Mouse (Mus musculus): Measurements from ENCODE around the gene Cnot6l. TPM values are rescaled to one million over a fixed set of nuclear protein-coding genes. Genes with fewer than 3 reads are reported as not detected.

Cnot6l gene
- polyA plus RNA-seq, 1 experiment from 2014 or later: 20.4 TPM

GRCm38 (mm10) chr5:96039188-96039840, 124.7 kb downstream of the Cnot6l start:
- Histone ChIP-seq H3K9ac (no peak overlapping the region), H3K4me1 (peaks cover 9% of the 10 kb centered on the region; the same call in 1 of the 2 replicates), H3K27ac (no peak overlapping the region), H3K9me3 (no peaks in the 10 kb centered on the region), H3K27me3 (no peaks in the 10 kb centered on the region), H3K4me3 (no peak overlapping the region), H3K36me3 (no peaks in the 10 kb centered on the region), H3K4me2 (no peak overlapping the region)
- no peak for ATAC-seq (ENCODE audit: insufficient number of reproducible peaks, insufficient read depth, low FRiP score, low TSS enrichment, low read depth)
- WGBS: 77% methylated on average over 5 of the region's 5 CpGs

- Histone ChIP-seq H3K27ac (no peak overlapping the region), H3K4me2 (no peak overlapping the region), H3K9me3 (no peaks in the 10 kb centered on the region), H3K9ac (no peak overlapping the region), H3K36me3 (no peaks in the 10 kb centered on the region), H3K4me3 (no peak overlapping the region), H3K4me1 (peaks cover 9% of the 10 kb centered on the region; the same call in 1 of the 2 replicates), H3K27me3 (no peaks in the 10 kb centered on the region)
- 32% methylated on average over 8 of the region's 8 CpGs for WGBS
- no peak for ATAC-seq (ENCODE audit: insufficient number of reproducible peaks, insufficient read depth, low FRiP score, low TSS enrichment, low read depth)
Observed at GRCm38 (mm10) chr5:96037684-96038121, 126.3 kb downstream of the Cnot6l start.

DNA sequence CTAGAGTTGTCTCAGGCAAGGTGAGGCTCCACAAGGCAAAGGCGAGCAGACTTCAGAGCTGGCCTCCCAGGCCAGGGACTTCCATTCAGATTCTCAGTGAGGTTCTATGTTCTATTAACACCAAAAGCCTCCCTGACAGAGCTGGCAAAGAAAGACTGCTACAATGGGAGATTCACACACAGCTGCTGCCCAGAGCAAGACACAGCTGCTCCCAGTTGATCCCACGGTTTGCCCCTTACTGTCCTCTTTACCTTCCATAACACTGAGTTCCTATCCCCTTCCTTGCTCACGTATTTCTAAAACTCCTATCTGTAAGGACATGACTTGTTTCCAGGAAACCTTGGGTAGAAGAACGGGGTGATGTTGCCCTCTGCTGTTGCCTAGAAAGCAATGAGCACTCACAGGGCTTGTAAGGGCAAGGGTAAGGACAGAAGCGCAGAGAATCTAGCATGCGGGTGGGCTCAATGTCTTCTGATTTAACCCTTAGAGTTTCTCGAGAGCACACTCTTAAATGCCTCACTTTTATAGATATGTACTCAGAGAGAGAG, 127.8 kb downstream of the Cnot6l start:
- H3K4me1 ChIP-seq: peaks cover 9% of the 10 kb centered on the region; the same call in 1 of the 2 replicates
- no peaks in the 10 kb centered on the region for H3K9me3 ChIP-seq
- ATAC-seq (ENCODE audit: insufficient number of reproducible peaks, insufficient read depth, low FRiP score, low TSS enrichment, low read depth): no peak
- H3K4me2 ChIP-seq: no peak overlapping the region
- WGBS: 54% methylated on average over 7 of the region's 7 CpGs
- H3K27ac ChIP-seq: no peak overlapping the region
- no peaks in the 10 kb centered on the region for H3K36me3 ChIP-seq
- H3K9ac ChIP-seq: no peak overlapping the region
- no peaks in the 10 kb centered on the region for H3K27me3 ChIP-seq
- no peak overlapping the region for H3K4me3 ChIP-seq

DNA sequence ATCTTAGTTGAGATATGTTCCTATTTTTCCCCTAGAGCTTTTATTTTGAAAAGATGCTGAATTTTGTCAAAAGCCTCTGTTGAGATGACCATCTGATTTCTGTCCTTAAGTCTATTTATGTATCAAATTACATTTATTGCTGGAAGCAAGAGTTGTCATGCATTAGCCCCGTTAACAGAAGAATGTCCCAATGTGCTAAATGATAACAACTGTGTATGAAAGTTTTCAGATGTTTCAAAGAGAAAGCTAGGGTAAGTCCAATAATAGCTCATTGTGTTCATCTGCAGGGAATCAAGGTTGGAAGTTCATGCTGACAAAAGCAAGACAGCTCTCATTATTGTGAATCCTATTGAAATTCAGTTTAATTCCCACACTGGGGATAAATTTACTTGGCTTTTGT, 129.9 kb downstream of the Cnot6l start:
- Histone ChIP-seq H3K27ac (no peak overlapping the region), H3K4me1 (peaks cover 9% of the 10 kb centered on the region; the same call in 1 of the 2 replicates), H3K4me3 (no peak overlapping the region), H3K4me2 (no peak overlapping the region), H3K9me3 (no peaks in the 10 kb centered on the region), H3K9ac (no peak overlapping the region), H3K36me3 (no peaks in the 10 kb centered on the region), H3K27me3 (no peaks in the 10 kb centered on the region)
- ATAC-seq (ENCODE audit: insufficient number of reproducible peaks, insufficient read depth, low FRiP score, low TSS enrichment, low read depth): no peak
- 5% methylated on average over 1 of the region's 1 CpGs for WGBS

- Histone ChIP-seq H3K4me1 (no peaks in the 10 kb centered on the region), H3K27me3 (no peaks in the 10 kb centered on the region), H3K4me3 (no peak overlapping the region), H3K27ac (no peak overlapping the region), H3K4me2 (no peak overlapping the region), H3K9me3 (no peaks in the 10 kb centered on the region), H3K9ac (no peak overlapping the region), H3K36me3 (no peaks in the 10 kb centered on the region)
- no peak for ATAC-seq (ENCODE audit: insufficient number of reproducible peaks, insufficient read depth, low FRiP score, low TSS enrichment, low read depth)
- WGBS: 78% methylated on average over 2 of the region's 2 CpGs
Observed at GRCm38 (mm10) chr5:96029821-96030220, 134.2 kb downstream of the Cnot6l start.

Other genes starting within 250 kb of the Cnot6l start
- gene Cxcl13, start 207.2 kb downstream of the Cnot6l start, polyA plus RNA-seq (2015; fragmentation: Nextera tagmentation; extraction: Ambion mirVana): 0.92 and 1.4 TPM in 2 replicates
- 19.5 and 21.5 TPM in 2 replicates for gene Mrpl1, start 45.3 kb upstream of the Cnot6l start, polyA plus RNA-seq (2015; fragmentation: Nextera tagmentation; extraction: Ambion mirVana)
- 19.8 and 22.4 TPM in 2 replicates for gene Fras1, start 209.8 kb upstream of the Cnot6l start, polyA plus RNA-seq (2015; fragmentation: Nextera tagmentation; extraction: Ambion mirVana)